Mouse (Mus musculus): ENCODE measurements around the gene Klhdc10. TPM values are rescaled to one million over a fixed set of nuclear protein-coding genes. Genes with fewer than 3 reads are reported as not detected.

Gene Klhdc10
- total and polyA plus RNA-seq, 3 experiments: 35.0 to 40.8 TPM; not detected in 1

- peak; percentile 48 for DNase-seq (ENCODE audit: low read depth, low spot score)
- H3K9me3 ChIP-seq (replicated peaks; ENCODE audit: insufficient read depth, low read length): no peaks in the 10 kb centered on the region
- peak overlapping the region in 1 of 2 experiments; percentile 15; a peak in 2 of 4 replicates for H3K4me3 ChIP-seq (ENCODE audit: control insufficient read depth in 1 of 2, insufficient read depth in 1 of 2, low read depth in 2 of 2, low read length in 2 of 2)
- H3K4me1 ChIP-seq (ENCODE audit: control insufficient read depth in 1 of 2, insufficient read depth in 2 of 2, low read length in 2 of 2): peaks cover 7 to 24% of the 10 kb centered on the region in 2 experiments
- no peak for TF ChIP-seq MXI1 (IDR thresholded peaks at IDR 0.05; ENCODE audit: low read depth, low read length)
- TF ChIP-seq MAX (IDR thresholded peaks at IDR 0.05; ENCODE audit: low read length): no peak
- TF ChIP-seq MYC (IDR thresholded peaks at IDR 0.05; ENCODE audit: low read depth, low read length): no peak
- TF ChIP-seq ZMIZ1 (IDR thresholded peaks at IDR 0.05; ENCODE audit: low read depth, low read length): no peak
- no peak for TF ChIP-seq SIN3A (IDR thresholded peaks at IDR 0.05; ENCODE audit: low read length)
- TF ChIP-seq MYB (IDR thresholded peaks at IDR 0.05; ENCODE audit: low read depth, low read length): no peak
- no peak for TF ChIP-seq ZNF384 (IDR thresholded peaks at IDR 0.05; ENCODE audit: low read depth, low read length)
- TF ChIP-seq RAD21 (IDR thresholded peaks at IDR 0.05; ENCODE audit: low read depth, low read length): no peak; the same call in none of the 2 replicates
- no peak for TF ChIP-seq RCOR1 (IDR thresholded peaks at IDR 0.05; ENCODE audit: low read depth, low read length)
- no peaks in the 10 kb centered on the region for H3K79me2 ChIP-seq (ENCODE audit: control insufficient read depth, insufficient read depth, low read length, poor library complexity)
- no peaks in the 10 kb centered on the region for H3K27me3 ChIP-seq (ENCODE audit: control insufficient read depth in 1 of 2, insufficient read depth in 2 of 2, low read length in 2 of 2)
- no peak overlapping the region for H3K27ac ChIP-seq (ENCODE audit: control insufficient read depth, low read depth, low read length)
- peaks cover 0 to 11% of the 10 kb centered on the region in 2 experiments; a peak in 2 of 4 replicates for H3K36me3 ChIP-seq (ENCODE audit: control insufficient read depth in 1 of 2, insufficient read depth in 2 of 2, low read length in 2 of 2)
- H3K9ac ChIP-seq (ENCODE audit: control insufficient read depth, low read depth, low read length, poor library complexity, severe bottlenecking): no peak overlapping the region
Observed at GRCm38 (mm10) chr6:30462822-30463221, 61.2 kb downstream of the Klhdc10 start.

GRCm38 (mm10) chr6:30465586-30465985 is 63.9 kb downstream of the Klhdc10 start:
- Histone ChIP-seq H3K4me3 (ENCODE audit: control insufficient read depth in 1 of 2, insufficient read depth in 1 of 2, low read depth in 2 of 2, low read length in 2 of 2) (no peak overlapping the region), H3K9me3 (replicated peaks; ENCODE audit: insufficient read depth, low read length) (no peaks in the 10 kb centered on the region), H3K9ac (ENCODE audit: control insufficient read depth, low read depth, low read length, poor library complexity, severe bottlenecking) (no peak overlapping the region), H3K79me2 (ENCODE audit: control insufficient read depth, insufficient read depth, low read length, poor library complexity) (no peaks in the 10 kb centered on the region), H3K36me3 (ENCODE audit: control insufficient read depth in 1 of 2, insufficient read depth in 2 of 2, low read length in 2 of 2) (peaks cover 0 to 11% of the 10 kb centered on the region in 2 experiments; a peak in 2 of 4 replicates), H3K27me3 (ENCODE audit: control insufficient read depth in 1 of 2, insufficient read depth in 2 of 2, low read length in 2 of 2) (no peaks in the 10 kb centered on the region), H3K4me1 (ENCODE audit: control insufficient read depth in 1 of 2, insufficient read depth in 2 of 2, low read length in 2 of 2) (peaks cover 7 to 24% of the 10 kb centered on the region in 2 experiments), H3K27ac (ENCODE audit: control insufficient read depth, low read depth, low read length) (no peak overlapping the region)
- no peak for TF ChIP-seq MEF2A (IDR thresholded peaks at IDR 0.05; ENCODE audit: extremely low read depth, insufficient replicate concordance, low read depth, low read length, poor library complexity, severe bottlenecking)
- TF ChIP-seq RCOR1 (IDR thresholded peaks at IDR 0.05; ENCODE audit: low read depth, low read length): no peak
- TF ChIP-seq MAX (IDR thresholded peaks at IDR 0.05; ENCODE audit: low read length): no peak
- no peak for TF ChIP-seq TAL1 (IDR thresholded peaks at IDR 0.05; ENCODE audit: low read length)
- no peak for TF ChIP-seq UBTF (IDR thresholded peaks at IDR 0.05; ENCODE audit: borderline replicate concordance, insufficient read depth, low read depth, low read length)
- TF ChIP-seq ZMIZ1 (IDR thresholded peaks at IDR 0.05; ENCODE audit: low read depth, low read length): no peak
- no peak for TF ChIP-seq MXI1 (IDR thresholded peaks at IDR 0.05; ENCODE audit: low read depth, low read length)
- TF ChIP-seq NRF1 (IDR thresholded peaks at IDR 0.05; ENCODE audit: insufficient read depth, low read depth, low read length, poor library complexity, severe bottlenecking): no peak
- no peak for TF ChIP-seq TBP (IDR thresholded peaks at IDR 0.05; ENCODE audit: low read depth, low read length)
- TF ChIP-seq ZNF384 (IDR thresholded peaks at IDR 0.05; ENCODE audit: low read depth, low read length): no peak
- no peak for TF ChIP-seq POLR2AphosphoS5 (IDR thresholded peaks at IDR 0.05; ENCODE audit: borderline replicate concordance, low read depth, low read length)
- TF ChIP-seq HCFC1 (IDR thresholded peaks at IDR 0.05; ENCODE audit: low read depth, low read length): no peak
- no peak for TF ChIP-seq ZC3H11A (IDR thresholded peaks at IDR 0.05; ENCODE audit: low read depth, low read length)
- no peak for TF ChIP-seq JUND (IDR thresholded peaks at IDR 0.05; ENCODE audit: low read depth, low read length)
- TF ChIP-seq ZKSCAN1 (IDR thresholded peaks at IDR 0.05; ENCODE audit: low read depth, low read length): no peak
- TF ChIP-seq E2F4 (IDR thresholded peaks at IDR 0.05; ENCODE audit: borderline replicate concordance, low read depth, low read length): no peak
- no peak for DNase-seq (ENCODE audit: low read depth, low spot score)
